Mouse (Mus musculus) central nervous system, embryonic 11.5 days (tissue): Measurements from ENCODE around the gene Chst2. TPM values are rescaled to one million over a fixed set of nuclear protein-coding genes. Genes with fewer than 3 reads are reported as not detected.

Experiments
- polyA plus RNA-seq: library from polyadenylated mRNA; depleted of rRNA; stranded (reverse); fragments of >200 nt; gene quantifications from 2 replicates; pipeline ENCODE4 v1.2.3, GENCODE M21; 2012; rRNA removed

Gene Chst2
- 6.2 and 6.6 TPM in 2 replicates for polyA plus RNA-seq

DNA sequence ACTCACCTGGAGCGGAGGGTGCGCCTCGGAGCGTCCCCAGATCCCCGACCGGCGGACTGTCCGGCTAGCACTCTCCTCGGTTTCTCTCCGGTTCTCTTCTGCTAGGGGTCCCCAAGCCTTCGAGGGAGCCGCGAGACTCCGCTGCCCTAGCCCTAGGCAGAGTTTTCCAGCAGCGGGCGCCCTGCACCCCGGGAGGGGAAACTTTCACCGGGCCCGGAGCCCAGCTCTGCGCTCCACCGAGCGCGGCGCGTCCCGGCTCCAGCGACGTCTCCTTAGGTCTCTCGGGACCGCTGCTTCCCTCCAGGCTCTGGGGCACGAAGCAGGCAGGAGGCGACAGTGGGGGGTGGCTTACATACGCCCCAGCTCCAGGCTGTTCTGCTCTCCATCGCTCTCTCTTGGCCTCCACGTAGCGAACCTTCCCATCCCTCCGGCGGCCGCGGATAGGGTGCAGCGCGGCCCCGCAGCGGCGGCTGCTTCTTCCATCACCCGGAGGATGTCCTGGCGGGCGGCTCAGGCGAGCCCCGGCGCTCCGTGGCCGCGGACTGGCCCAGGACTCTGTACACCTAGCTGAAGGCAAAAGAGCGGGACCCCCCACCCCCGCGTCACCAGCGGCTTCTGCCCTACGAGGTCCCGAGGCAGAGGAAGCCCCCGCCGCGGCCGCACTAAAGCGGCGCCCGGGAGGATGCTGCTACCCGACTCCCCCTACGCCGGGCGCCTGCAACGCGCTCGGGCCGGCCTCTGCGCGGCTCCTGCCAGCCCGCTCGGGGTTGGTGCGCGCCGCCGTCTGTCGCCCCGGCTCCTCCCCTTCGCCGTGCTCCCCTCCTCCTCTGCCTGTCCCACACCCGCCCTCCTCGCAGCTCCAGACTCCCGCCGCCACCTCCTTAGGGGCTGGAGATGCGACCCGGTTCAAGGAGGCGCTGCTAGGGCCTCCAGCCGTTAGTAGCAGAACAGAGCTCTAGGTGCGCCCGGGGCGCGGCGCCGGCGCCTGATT lies at the start of gene Chst2:
Chst2 (minus strand) TSS at position 152 of the 991 bp plus-strand sequence.

Other genes starting within 250 kb of the Chst2 start
- gene U2surp, start 105.3 kb upstream of the Chst2 start, polyA plus RNA-seq, result 52.9 and 79.3 TPM in 2 replicates
- gene Paqr9, start 152.9 kb upstream of the Chst2 start, polyA plus RNA-seq, result 1.3 and 1.5 TPM in 2 replicates
- gene Pcolce2, start 230.9 kb upstream of the Chst2 start, polyA plus RNA-seq, result 0.64 and 0.77 TPM in 2 replicates